Mouse (Mus musculus): Measurements from ENCODE around the gene Rad51b.

DNA sequence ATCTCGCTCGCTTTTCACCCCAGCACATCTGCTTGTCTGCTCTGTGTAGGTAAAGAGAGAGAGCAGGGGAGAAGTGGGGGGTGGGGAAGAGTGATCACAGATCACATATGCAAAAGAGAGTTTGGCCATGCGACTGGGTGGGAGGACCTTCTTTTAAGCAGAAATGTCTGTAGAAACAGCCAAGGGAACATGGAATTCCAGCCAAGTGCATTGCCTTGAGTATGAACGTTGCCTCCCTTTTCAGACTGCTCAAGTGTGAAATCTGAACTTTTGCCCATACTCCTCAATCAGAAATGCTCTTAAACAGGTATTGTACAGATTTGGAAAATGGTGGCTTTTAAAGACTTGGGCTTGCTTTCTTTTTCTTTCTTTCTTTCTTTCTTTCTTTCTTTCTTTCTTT lies 476.2 kb downstream of the Rad51b start:
- TF ChIP-seq POLR2A (IDR thresholded peaks at IDR 0.05; ENCODE audit: borderline replicate concordance, extremely low read depth, low read depth, low read length) (no peak), CTCF (IDR thresholded peaks at IDR 0.05; ENCODE audit: insufficient read depth, low read length) (no peak)
